Mouse (Mus musculus): ENCODE results near the gene Ppp1r9a.

The Ppp1r9a gene

DNA sequence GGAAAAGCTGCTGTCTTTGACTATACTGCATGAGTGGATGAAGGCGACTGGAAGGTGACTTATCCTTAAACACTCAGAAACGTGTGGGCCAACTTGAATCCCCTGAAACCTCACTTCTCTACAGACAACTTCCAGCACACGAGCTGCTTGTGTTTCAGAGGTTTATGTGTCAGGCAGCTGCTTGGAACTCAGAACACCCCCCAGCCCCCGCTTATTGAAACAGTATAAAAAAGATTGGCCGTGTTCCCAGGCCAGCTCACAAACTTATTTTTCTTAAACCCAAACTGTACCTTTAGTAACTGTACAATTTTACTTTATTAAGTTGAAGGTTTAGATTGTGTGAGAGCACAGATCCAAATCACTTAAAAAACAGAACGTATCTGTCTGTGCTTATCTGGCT lies 53.9 kb downstream of the Ppp1r9a start:
- DNase-seq (ENCODE audit: low spot score in 2 of 2): no peak

DNA sequence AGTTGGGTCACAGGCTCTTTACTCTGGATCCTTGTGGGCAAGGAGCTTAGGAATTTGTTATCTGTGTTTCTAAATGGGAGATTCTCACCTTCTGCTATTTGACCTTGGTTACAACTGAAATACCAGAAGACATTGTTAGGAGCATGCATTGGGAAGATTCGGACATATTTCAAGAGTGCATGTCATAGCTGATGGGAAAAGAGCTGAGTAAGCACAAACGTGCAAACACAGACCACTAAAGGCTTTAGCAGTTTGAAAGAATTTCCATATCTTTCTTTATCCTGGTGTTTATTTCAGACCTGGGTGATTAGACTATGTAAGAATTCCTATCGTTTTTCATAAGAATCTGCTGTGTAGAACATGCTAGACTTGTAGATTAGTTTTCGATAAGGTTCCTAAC lies 59.5 kb downstream of the Ppp1r9a start:
- no peak for DNase-seq (ENCODE audit: low spot score in 2 of 2)

DNA sequence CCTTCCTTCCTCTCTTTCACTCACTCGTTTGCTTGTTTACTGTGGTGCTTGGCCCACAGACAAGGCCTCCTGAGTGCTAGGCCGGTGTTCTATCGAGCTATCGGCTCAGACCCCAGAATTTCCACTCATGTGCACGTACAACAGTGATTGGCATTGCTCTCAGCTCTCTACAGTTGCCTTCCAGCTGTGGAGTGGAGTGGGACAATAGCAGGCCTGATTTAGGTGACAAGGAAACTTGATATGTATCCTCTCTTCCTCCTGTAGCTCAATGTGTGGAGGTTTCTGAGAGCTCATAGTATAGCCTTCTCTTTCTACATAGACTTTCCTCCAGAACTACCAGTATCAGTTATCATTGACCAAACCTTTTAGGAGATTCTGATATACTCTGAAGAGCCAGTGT lies 60.3 kb downstream of the Ppp1r9a start:
- DNase-seq (ENCODE audit: low spot score in 2 of 2): no peak

DNA sequence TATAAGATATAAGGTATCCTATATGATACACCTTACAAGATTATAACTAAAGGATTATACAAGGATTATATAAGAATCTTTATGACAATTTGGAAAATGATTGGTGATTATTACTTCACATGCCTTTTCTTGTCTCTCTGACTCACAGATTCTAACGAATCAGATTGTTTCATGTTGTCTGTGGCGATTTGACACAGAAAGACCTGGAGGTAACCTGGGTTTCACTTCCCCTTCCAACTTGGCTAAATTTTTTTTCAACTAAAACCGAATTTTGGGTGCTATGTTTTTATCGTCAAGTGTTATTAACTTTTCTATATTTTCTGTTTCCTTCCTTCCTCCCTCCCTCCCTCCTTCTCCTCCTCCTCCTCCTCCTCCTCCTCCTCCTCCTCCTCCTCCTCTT lies 64.5 kb downstream of the Ppp1r9a start:
- DNase-seq (ENCODE audit: low spot score in 2 of 2): no peak

DNA sequence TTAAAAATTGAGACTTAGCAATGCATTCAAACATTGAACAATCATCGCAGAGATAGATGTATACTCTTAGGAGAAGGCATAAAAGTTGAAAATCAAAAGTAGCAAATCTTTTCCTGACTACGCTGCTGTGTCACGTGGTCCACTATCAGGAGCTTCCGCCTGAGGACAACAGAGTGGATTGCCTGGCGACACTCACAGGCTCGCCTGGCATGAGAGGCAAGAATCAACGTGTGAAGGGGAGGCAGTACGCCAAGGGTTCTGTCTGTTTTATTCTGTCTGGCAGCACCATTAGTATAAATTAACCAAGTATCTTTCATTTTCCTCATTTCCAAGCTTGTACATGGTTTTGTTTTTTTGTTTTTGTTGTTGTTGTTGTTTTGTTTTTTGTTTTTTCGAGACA lies 68.5 kb downstream of the Ppp1r9a start:
- DNase-seq (ENCODE audit: low spot score in 2 of 2): no peak

DNA sequence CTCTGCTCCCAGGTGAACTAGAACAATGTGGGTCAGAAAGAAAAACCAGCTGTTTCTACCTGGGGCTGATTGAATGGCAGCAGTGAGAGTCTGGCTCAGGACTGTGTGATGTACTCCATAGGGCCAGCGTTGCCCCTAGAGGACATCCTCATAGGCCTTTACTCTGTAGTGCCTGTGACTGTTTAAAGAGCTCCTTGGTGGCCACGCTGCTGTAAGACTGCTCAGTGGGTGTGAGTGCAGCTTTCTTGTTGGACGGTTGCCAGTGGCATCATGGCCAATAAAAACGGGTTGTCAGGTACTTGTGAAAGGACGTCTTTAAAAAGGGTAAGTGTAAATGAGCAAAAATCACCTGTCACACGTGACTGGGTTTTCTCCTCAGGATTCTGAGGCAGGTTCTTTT lies 70.1 kb downstream of the Ppp1r9a start:
- DNase-seq (ENCODE audit: low spot score in 2 of 2): no peak

DNA sequence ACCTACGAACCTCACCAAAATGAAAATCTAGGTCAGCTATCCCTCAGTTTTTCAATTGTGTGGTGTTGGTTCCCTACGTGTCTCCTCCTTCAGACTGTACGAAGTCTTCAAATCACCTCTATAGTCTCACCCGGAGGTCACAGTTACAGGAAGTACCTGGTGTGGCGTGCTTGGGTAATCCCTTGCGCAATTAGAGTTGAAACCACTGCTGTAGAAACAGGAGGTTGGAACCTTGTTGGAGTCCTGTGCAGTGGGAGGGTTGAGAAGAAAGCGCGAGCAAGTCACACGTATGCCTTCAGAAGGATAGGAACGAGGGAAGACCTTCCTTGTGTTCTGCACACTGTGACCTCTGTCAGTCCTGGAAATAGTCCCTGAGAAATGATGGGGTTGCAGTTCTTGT lies 70.6 kb downstream of the Ppp1r9a start:
- DNase-seq (ENCODE audit: low spot score in 2 of 2): no peak

DNA sequence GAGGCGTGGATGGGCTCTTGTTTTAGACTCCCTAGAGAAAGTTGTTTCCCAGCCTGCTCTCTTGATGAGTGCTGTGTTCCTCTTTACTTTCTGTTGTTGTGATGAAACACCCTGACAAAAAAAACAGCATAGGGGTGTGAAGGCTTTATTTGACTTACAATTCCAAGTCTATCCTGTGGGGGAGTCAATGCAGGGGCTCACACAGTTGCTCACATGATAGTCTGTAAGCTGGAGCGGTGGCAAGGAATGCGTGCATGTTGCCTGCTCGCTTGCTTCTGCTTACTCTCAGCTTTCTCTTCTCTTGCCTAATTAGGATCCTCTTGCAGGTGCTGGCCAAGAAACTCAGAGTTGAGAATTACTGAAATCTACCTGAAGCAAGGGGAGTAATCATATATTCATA lies 74.8 kb downstream of the Ppp1r9a start:
- no peak for DNase-seq (ENCODE audit: low spot score in 2 of 2)

DNA sequence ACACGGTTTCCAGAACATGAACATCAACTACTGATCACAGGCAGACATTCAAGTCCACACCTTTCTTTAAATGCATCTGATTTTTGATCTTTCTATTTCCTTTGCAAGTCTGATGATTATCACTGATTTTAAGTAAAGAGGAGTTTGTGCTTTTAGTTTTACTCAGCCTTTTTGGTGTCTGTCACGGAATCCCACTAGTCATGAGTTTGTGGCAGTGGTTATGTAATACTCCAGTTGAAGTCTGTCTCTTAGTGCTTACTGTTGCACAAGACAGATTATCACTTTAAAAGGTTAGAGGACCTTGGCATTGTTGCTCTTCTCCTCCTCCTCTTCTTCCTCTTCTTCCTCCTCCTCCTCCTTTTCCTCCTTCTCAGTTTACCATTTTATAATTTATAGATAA lies 75.5 kb downstream of the Ppp1r9a start:
- no peak for DNase-seq (ENCODE audit: low spot score in 2 of 2)

DNA sequence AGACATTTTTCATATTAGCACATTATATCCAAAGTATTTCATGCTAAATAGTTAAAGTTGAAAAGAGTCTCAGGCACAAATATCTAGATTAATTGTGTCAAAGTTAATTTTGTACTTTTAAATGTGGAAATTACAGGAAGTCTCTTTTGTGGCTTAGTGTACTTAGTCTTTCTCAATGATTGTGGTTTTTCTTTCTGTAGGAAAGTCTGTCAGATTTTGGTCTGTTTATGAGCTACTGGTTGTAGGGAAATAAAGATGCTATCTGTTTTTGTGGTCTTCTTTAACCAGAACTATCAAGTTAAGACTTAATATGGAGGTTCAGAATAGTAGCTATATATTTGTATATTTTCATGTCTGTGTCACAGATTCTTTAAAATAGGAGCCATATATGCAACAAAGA lies 76.2 kb downstream of the Ppp1r9a start:
- DNase-seq (ENCODE audit: low spot score in 2 of 2): no peak

DNA sequence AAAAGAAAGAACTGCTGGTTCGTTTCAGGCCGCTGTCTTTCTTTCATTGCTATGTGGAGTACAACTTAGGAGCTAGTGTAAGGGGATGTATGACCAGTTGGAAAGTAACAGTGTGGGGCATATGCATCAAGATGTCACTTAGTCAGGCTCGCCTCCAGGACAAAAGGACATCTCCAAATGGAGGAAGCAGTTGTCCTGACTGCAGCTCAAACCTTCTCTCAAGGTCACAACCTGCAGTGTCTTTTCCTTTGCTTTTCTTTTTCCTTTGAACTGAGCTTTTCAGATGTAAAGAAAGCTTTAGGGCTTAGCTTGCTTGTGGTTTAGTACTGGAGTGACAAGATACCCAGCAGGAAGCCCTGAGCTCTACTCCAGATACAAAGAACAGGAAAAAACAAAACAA lies 77.4 kb downstream of the Ppp1r9a start:
- DNase-seq (ENCODE audit: low spot score in 2 of 2): no peak

DNA sequence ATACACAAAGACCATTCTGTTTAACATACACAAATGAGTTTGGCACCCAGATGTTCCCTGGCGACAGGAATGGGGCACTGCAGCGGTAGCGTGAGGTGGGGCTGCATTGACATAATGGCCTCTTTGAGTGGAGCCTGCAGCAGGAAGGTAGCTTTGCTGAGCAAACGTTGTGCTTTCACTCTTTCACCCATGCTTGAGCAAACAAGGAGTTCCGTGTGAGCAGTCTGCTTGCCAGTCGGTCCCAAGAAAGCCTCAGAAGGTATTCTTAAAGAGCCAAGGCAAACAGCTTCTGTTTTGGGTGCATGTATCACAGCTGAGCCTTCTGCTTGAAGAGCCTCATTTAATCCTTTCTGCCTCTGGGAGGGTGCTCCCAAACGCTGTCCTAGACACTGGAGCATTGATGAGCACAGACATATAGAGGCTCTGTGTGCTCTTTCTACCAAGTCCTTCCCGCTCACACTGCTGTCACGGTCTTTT lies 80.0 kb downstream of the Ppp1r9a start:
- no peak for DNase-seq (ENCODE audit: low spot score in 2 of 2)

DNA sequence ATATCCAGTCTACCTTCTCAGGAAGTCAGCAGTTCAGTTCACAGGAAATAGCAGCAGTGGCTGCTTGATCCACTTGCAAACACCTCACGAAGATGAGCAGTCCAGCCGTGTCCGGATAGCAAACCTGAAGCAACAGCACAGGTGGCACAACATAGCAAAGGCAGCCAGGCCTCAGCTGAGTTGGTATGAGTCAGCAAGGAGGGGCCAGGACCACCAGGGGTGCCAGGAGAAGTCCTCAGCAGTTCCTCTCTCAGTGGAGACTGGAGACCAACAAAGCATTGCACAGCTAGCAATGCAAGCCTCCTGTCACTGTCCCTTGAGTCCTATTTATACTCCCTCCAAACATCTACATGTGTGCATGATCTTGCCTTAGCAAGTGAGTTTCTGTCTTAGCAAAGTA lies 83.0 kb downstream of the Ppp1r9a start:
- no peak for DNase-seq (ENCODE audit: low spot score in 2 of 2)

DNA sequence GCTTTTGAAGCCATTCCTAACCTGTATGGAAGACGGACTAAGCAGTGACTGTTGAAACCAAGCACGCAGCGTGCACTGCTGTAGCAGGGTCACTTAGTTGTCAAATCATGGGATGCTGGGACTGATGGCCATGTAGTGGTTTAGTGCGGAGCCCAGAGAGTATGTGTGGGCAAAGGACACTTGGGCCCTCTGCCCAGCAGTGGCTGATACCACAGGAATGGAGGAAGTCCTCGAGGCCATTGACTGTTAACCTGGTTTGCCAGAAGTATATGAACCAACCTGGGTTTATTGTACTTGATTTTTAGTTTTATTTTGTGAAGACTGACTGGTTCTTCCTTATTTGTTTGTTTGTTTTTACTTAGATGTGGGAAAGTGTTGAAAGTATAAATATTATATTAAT lies 84.4 kb downstream of the Ppp1r9a start:
- DNase-seq (ENCODE audit: low spot score in 2 of 2): no peak

DNA sequence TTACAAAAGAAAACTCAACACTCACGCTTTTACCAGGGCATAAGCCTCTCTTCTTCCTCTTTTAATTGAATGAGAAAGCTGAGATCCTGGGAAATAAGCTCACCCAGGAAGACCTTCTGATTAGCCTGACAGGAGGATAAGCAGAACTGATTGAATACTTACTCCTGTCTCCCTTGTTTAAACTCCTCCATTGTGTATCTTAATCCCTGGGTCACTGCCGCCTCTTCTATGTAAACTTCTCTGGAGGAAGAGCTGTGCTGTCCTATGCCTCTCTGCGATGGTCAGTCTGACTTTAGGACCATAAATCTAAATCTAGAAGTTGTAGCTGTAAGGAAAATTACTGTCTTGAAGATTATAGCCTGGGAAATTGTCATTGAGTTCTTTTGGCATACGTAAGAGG lies 86.0 kb downstream of the Ppp1r9a start:
- no peak for DNase-seq (ENCODE audit: low spot score in 2 of 2)

DNA sequence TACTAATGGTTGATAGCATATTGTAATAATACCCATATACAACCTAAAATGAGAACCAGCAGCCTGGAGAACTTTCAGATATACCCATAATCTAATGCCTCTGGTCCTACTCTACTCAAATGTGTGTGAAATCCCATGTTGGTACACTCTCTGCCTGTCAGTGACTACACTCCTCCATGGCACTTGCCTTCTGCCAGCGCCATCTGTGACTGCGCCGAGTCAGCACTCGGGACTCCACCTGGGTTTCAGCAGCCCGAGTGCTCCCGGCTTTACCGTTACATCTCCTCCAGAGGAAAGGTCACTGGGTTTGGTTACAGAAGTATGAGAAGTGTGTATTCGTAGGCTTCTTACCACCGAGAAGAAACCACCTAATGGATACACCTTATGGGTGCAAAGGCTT lies 89.6 kb downstream of the Ppp1r9a start:
- DNase-seq (ENCODE audit: low spot score in 2 of 2): no peak

DNA sequence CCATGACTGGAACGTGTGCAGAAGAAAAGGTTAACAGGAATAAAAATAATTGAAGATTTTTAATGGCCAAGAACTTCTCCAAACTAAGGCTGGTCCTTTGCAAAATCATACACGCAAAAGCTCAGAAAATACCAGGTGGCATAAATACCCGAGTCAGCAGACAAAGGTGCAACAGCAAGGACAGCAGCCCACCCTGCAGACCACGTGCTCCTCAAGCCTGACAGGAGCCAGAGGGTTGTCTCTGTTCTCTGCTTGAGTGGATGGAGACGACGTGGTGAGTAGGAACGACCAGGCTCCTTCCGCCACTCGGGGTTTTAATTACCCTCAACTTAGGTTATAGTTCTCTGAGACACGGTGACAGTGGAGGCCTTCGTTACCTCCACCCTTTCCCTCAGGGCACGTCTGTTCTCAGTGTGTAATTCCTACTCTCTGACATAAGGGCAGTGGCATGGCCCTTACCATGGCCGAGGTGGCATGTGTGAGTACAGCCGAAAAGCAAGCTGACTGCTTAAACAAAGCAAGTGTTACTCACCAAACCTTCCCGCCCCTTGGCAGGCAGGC lies 91.0 kb downstream of the Ppp1r9a start:
- DNase-seq (ENCODE audit: low spot score in 2 of 2): no peak

DNA sequence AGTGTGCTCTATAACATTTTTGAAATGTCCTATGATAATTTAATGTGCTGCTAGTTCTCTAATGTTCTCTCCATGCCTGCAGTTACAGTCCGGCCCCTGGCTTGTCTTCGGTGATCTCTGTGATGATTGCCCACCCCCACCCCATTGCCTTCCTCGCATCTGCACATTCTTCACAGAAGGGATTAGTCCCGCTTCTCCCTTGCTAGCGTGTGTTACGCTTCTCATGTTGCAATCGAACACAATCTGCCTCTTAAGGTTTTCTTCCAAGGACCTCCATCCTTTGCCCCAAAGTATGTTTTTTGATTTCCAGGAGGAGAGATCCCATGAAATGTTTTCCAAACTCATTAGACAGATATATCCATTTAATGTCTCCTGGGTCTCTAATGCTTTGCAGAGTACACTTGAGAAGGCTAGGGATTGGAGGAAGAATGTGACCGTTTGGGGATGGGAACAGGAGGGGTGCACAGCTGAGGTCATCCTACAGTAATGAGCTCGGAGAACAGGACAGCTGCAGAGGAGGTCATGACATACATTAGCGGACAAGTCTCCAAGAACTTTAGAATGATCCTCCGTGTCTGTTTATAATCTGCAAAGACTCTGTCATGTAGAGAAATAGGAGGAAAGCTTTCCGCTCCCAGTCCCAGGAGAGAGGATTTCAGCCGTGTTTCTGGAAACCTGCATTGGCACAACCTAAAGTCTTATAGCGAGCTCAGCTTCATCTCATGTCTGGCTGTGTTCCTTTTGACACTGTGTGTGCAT lies 91.6 kb downstream of the Ppp1r9a start:
- no peak for DNase-seq (ENCODE audit: low spot score in 2 of 2)

DNA sequence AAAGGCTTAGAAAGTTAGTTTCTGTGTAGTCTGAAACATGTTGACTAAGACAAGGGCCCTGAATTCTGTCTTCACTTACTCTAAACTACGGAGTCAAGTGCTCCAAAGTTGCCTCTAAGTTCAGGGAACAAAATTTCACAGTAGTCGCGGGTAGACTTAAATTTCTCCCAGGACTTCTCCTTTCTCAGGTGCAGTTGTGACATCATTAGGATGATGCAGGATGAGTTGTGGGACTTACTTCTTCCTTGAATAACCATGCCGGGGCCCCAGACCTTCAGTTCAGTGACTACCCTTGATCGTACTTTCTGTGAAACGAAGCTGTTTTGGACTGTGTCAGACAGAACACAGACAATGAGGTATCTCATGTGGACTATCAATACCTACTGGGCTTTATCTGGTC lies 94.9 kb downstream of the Ppp1r9a start:
- DNase-seq (ENCODE audit: low spot score in 2 of 2): no peak

DNA sequence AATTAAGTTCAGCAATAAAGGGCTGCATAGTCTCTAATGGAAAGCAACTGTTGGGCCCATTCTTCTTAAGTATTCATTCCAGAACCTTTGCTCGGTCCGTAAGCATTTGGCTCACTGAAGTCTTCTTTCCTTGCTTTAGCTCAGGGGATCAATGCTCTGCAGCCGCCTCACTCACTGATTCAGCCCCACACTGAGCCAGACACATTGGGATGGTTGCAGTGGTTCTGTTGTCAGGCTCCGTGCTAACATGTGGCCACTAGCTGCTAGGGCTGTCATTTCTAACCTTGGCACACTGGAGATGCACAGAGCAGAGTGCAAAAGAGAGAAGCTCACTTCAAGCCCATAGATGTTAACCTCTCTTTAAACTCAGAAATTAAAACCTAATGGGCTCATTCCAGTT lies 96.2 kb downstream of the Ppp1r9a start:
- no peak for DNase-seq (ENCODE audit: low spot score in 2 of 2)

DNA sequence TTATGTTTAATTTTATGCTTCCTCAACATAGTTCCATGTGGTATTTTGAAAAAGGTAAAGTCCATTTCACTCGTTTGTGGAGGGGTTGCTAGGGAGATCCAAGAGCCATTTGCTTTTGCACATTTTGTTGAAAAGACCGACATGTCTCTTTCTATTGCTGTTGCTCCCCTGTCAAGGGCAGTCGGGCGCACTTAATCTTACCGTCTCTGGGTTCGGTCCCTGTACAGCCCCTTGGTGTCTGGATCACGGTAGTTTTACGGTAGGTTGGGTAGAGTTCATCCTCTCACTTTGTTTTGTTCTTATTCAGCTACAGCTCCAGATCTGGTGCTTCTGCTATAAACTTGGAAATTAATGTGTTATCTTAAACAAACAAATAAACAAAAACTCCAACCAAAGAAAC lies 98.1 kb downstream of the Ppp1r9a start:
- DNase-seq (ENCODE audit: low spot score in 2 of 2): no peak

DNA sequence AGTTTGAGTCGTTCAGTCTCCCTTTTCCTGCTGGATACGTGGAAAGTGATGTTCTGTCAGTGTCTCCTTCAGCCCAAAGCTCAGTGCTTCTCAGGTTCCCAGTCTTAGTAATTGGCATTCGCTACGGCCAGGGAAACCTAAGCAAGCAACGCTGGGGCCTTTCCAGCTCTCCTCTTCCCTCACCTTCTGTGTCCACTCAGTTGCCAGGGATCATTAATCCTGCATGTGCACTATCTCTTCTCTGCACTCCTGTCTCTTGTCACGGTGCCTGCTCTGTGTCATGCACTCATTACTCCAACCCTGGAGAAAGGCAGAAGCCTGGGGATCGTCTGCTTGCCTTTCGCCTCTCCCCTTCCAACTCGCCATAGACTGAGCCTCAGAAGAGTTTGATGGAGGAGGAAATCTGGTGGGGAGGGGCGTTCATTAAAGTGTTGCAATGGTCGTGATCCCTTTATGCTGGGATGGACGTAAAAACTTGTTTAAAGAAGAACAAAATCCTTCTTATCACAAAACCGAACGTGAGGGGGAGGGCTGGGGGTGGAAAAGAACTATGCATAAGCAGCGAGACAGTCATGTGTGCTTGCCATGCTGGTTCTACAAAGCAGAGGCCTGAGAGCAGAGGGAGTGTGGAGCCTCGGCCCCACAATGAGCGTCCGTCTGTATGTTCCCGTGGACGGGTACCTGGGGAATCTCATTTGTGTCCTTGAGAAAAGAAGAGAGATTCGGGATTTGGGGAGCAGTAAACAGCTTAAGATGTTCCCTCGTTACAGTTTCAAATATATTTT lies 103.0 kb downstream of the Ppp1r9a start:
- DNase-seq (ENCODE audit: low spot score in 2 of 2): no peak
